Mouse (Mus musculus): ENCODE measurements around the gene Eif2b4. TPM values are rescaled to one million over a fixed set of nuclear protein-coding genes. Genes with fewer than 3 reads are reported as not detected.

The Eif2b4 gene
- polyA plus RNA-seq, 1 experiment from 2014 or later, result 60.2 TPM

Other genes with a start within 250 kb of the Eif2b4 start
- 5.7 and 6.4 TPM in 2 replicates for gene Cgref1, start 247.8 kb downstream of the Eif2b4 start, polyA plus RNA-seq (2014; fragmentation: Nextera tagmentation; extraction: Ambion mirVana)
- gene Preb, start 233.1 kb downstream of the Eif2b4 start, polyA plus RNA-seq (2014; fragmentation: Nextera tagmentation; extraction: Ambion mirVana), result 102 and 104 TPM in 2 replicates
- gene Tcf23, start 224.8 kb downstream of the Eif2b4 start, polyA plus RNA-seq (2014; fragmentation: Nextera tagmentation; extraction: Ambion mirVana), result 0.50 and 0.55 TPM in 2 replicates
- gene Atraid, start 145.1 kb downstream of the Eif2b4 start, polyA plus RNA-seq (2014; fragmentation: Nextera tagmentation; extraction: Ambion mirVana), result 173 and 186 TPM in 2 replicates
- gene Slc5a6, start 144.5 kb downstream of the Eif2b4 start, polyA plus RNA-seq (2014; fragmentation: Nextera tagmentation; extraction: Ambion mirVana), result 9.2 and 9.7 TPM in 2 replicates
- gene Cad, start 138.7 kb downstream of the Eif2b4 start, polyA plus RNA-seq (2014; fragmentation: Nextera tagmentation; extraction: Ambion mirVana), result 21.7 and 26.3 TPM in 2 replicates
- not detected in 2 replicates for gene Dnajc5g, start 87.1 kb downstream of the Eif2b4 start, polyA plus RNA-seq (2014; fragmentation: Nextera tagmentation; extraction: Ambion mirVana)
- gene Slc30a3, start 85.2 kb downstream of the Eif2b4 start, polyA plus RNA-seq (2014; fragmentation: Nextera tagmentation; extraction: Ambion mirVana), result 0.30 and 0.52 TPM in 2 replicates
- gene Trim54, start 76.7 kb downstream of the Eif2b4 start, polyA plus RNA-seq (2014; fragmentation: Nextera tagmentation; extraction: Ambion mirVana), result not detected in 2 replicates
- gene Ucn, start 54.6 kb downstream of the Eif2b4 start, polyA plus RNA-seq (2014; fragmentation: Nextera tagmentation; extraction: Ambion mirVana), result not detected in 2 replicates
- 69.8 and 72.3 TPM in 2 replicates for gene Mpv17, start 39.2 kb downstream of the Eif2b4 start, polyA plus RNA-seq (2014; fragmentation: Nextera tagmentation; extraction: Ambion mirVana)
- gene Gm29609, start 13.5 kb downstream of the Eif2b4 start, polyA plus RNA-seq (2014; fragmentation: Nextera tagmentation; extraction: Ambion mirVana), result 1.1 and 1.8 TPM in 2 replicates
- 63.2 and 77.7 TPM in 2 replicates for gene Gtf3c2, start 13.3 kb downstream of the Eif2b4 start, polyA plus RNA-seq (2014; fragmentation: Nextera tagmentation; extraction: Ambion mirVana)
- 123 and 125 TPM in 2 replicates for gene Snx17, start 203 bp downstream of the Eif2b4 start, polyA plus RNA-seq (2014; fragmentation: Nextera tagmentation; extraction: Ambion mirVana)
- gene Zfp513, start 8.9 kb upstream of the Eif2b4 start, polyA plus RNA-seq (2014; fragmentation: Nextera tagmentation; extraction: Ambion mirVana), result 5.1 and 5.6 TPM in 2 replicates
- gene Ppm1g, start 27.3 kb upstream of the Eif2b4 start, polyA plus RNA-seq (2014; fragmentation: Nextera tagmentation; extraction: Ambion mirVana), result 108 and 112 TPM in 2 replicates
- 168 and 169 TPM in 2 replicates for gene Nrbp1, start 47.4 kb upstream of the Eif2b4 start, polyA plus RNA-seq (2014; fragmentation: Nextera tagmentation; extraction: Ambion mirVana)
- gene Gm9970, start 47.8 kb upstream of the Eif2b4 start, polyA plus RNA-seq (2014; fragmentation: Nextera tagmentation; extraction: Ambion mirVana), result 0.51 and 1.0 TPM in 2 replicates
- gene Krtcap3, start 58.3 kb upstream of the Eif2b4 start, polyA plus RNA-seq (2014; fragmentation: Nextera tagmentation; extraction: Ambion mirVana), result 63.6 and 68.9 TPM in 2 replicates
- 35.5 and 41.4 TPM in 2 replicates for gene Ift172, start 97.7 kb upstream of the Eif2b4 start, polyA plus RNA-seq (2014; fragmentation: Nextera tagmentation; extraction: Ambion mirVana)
- gene Fndc4, start 102.7 kb upstream of the Eif2b4 start, polyA plus RNA-seq (2014; fragmentation: Nextera tagmentation; extraction: Ambion mirVana), result 44.4 and 46.0 TPM in 2 replicates
- 0.32 TPM in 1 of 2 replicates, not detected in the other for gene Gckr, start 104.0 kb upstream of the Eif2b4 start, polyA plus RNA-seq (2014; fragmentation: Nextera tagmentation; extraction: Ambion mirVana)